ENCODE assay signal across 7 mouse cellular contexts in genomic region chr17:47526856-47527520, GRCm38 (mm10). TPM values are rescaled to one million over a fixed set of nuclear protein-coding genes. Genes with fewer than 3 reads are reported as not detected.
A peak's percentile ranks its signal among the peaks of the same experiment; 100 is the strongest.
DNase-seq lines count a peak whose midpoint lies in the region; ATAC-seq and TF ChIP-seq lines count a peak whose summit lies in the region.

No protein-coding gene starts in this region.

- DNase-seq in lung, embryonic 14.5 days, result no peak
- DNase-seq in lung, adult 18-20 months, result no peak
- no peak for DNase-seq in embryonic facial prominence, embryonic 10.5 days (ENCODE audit: low spot score)
- no peak for DNase-seq in layer of hippocampus, postnatal 36 days
- no peak for DNase-seq in layer of hippocampus, adult 2 months (ENCODE audit: low spot score in 2 of 2)

- H3K27ac ChIP-seq in lung, embryonic 14.5 days (ENCODE audit: low read depth), result peak overlapping the region; percentile 98
- peak overlapping the region; percentile 89 for H3K27ac ChIP-seq in embryonic facial prominence, embryonic 10.5 days (replicated peaks)
- H3K27ac ChIP-seq in liver, embryonic 15.5 days (replicated peaks), result peak overlapping the region; percentile 69
- no peak overlapping the region for H3K27ac ChIP-seq in layer of hippocampus, adult 2 months

- H3K4me1 ChIP-seq in lung, embryonic 14.5 days (ENCODE audit: insufficient read depth), result peaks cover 30% of the 10 kb centered on the region
- peaks cover 54% of the 10 kb centered on the region for H3K4me1 ChIP-seq in embryonic facial prominence, embryonic 10.5 days
- peaks cover 94% of the 10 kb centered on the region for H3K4me1 ChIP-seq in liver, embryonic 15.5 days (replicated peaks)

- 0 out of 2 replicates have a peak, but pooled peaks have one; percentile 15 for ATAC-seq in lung, embryonic 14.5 days (ENCODE audit: insufficient read depth)
- peak; percentile 42 for ATAC-seq in granulocyte monocyte progenitor cell, adult 5-6 weeks (replicated peaks; ENCODE audit: poor library complexity, severe bottlenecking)
- no peak for ATAC-seq in liver, embryonic 15.5 days (ENCODE audit: insufficient read depth)

- whole genome bisulfite sequencing in lung, embryonic 14.5 days, result 75% methylated on average over 17 of the region's 17 CpGs
- 88% methylated on average over 17 of the region's 17 CpGs for WGBS in embryonic facial prominence, embryonic 10.5 days
- 71% methylated on average over 17 of the region's 17 CpGs for WGBS in liver, embryonic 15.5 days (ENCODE audit: insufficient replicate concordance)

- H3K4me3 ChIP-seq in lung, embryonic 14.5 days (ENCODE audit: low read depth, low read length), result no peak overlapping the region
- no peak overlapping the region; the same call in 1 of the 2 replicates for H3K4me3 ChIP-seq in embryonic facial prominence, embryonic 10.5 days
- no peak overlapping the region for H3K4me3 ChIP-seq in liver, embryonic 15.5 days (replicated peaks)
- H3K4me3 ChIP-seq in layer of hippocampus, adult 2 months, result no peak overlapping the region

- no peaks in the 10 kb centered on the region for H3K36me3 ChIP-seq in lung, embryonic 14.5 days (ENCODE audit: insufficient read depth)
- no peaks in the 10 kb centered on the region for H3K36me3 ChIP-seq in embryonic facial prominence, embryonic 10.5 days (replicated peaks)
- H3K36me3 ChIP-seq in liver, embryonic 15.5 days (replicated peaks), result 0 out of 2 replicates have a peak, but pooled peaks cover 3% of the 10 kb centered on the region

- H3K9me3 ChIP-seq in lung, embryonic 14.5 days (ENCODE audit: low read depth, low read length), result no peaks in the 10 kb centered on the region
- no peaks in the 10 kb centered on the region for H3K9me3 ChIP-seq in embryonic facial prominence, embryonic 10.5 days
- H3K9me3 ChIP-seq in liver, embryonic 15.5 days (replicated peaks), result no peaks in the 10 kb centered on the region

- H3K9ac ChIP-seq in lung, embryonic 14.5 days, result peak overlapping the region; percentile 4; the same call in 1 of the 2 replicates
- H3K9ac ChIP-seq in liver, embryonic 15.5 days, result peak overlapping the region; percentile 40; the same call in 1 of the 2 replicates

- no peaks in the 10 kb centered on the region for H3K27me3 ChIP-seq in lung, embryonic 14.5 days (ENCODE audit: insufficient read depth, low read length)
- no peaks in the 10 kb centered on the region for H3K27me3 ChIP-seq in embryonic facial prominence, embryonic 10.5 days (replicated peaks; ENCODE audit: low read depth, poor library complexity, severe bottlenecking)
- no peaks in the 10 kb centered on the region for H3K27me3 ChIP-seq in liver, embryonic 15.5 days

- H3K4me2 ChIP-seq in lung, embryonic 14.5 days, result peak overlapping the region; percentile 15; the same call in 1 of the 2 replicates
- peak overlapping the region; percentile 23 for H3K4me2 ChIP-seq in liver, embryonic 15.5 days

- no peak for TF ChIP-seq CTCF in lung, embryonic 14.5 days (IDR thresholded peaks at IDR 0.05; ENCODE audit: low read depth)
- no peak for TF ChIP-seq CTCF in layer of hippocampus, adult 2 months (conservative IDR thresholded peaks at IDR 0.05)

RNA-seq across cellular contexts. Expression of gene Ccnd3, which starts 22.1 kb away (rescaled TPM):
- 289 and 308 TPM in 2 replicates for polyA plus RNA-seq in lung, embryonic 14.5 days (2014; fragmentation: Nextera tagmentation; extraction: Ambion mirVana)
- polyA plus RNA-seq in embryonic facial prominence, embryonic 10.5 days (2016; fragmentation: Nextera tagmentation; extraction: Ambion mirVana), result 325 and 335 TPM in 2 replicates
- 99.8 and 128 TPM in 2 replicates for total RNA-seq in granulocyte monocyte progenitor cell, adult 5-6 weeks (2014; fragmentation: Nextera tagmentation)
- 35.5 and 35.9 TPM in 2 replicates for total RNA-seq in granulocyte monocyte progenitor cell, adult 5-6 weeks (2017)
- polyA plus RNA-seq in liver, embryonic 15.5 days (2015; fragmentation: Nextera tagmentation; extraction: Ambion mirVana), result 422 and 473 TPM in 2 replicates
- total RNA-seq in layer of hippocampus, postnatal 36 days (2021), result 10 to 100 TPM; 35.2 to 44.3 TPM
- total RNA-seq in layer of hippocampus, adult 2 months (2021), result 10 to 100 TPM; 33.9 to 41.8 TPM

RNA-seq across cellular contexts. Expression of gene Taf8, which starts 24.9 kb away (rescaled TPM):
- 22.1 and 26.8 TPM in 2 replicates for polyA plus RNA-seq in lung, embryonic 14.5 days (2014; fragmentation: Nextera tagmentation; extraction: Ambion mirVana)
- polyA plus RNA-seq in embryonic facial prominence, embryonic 10.5 days (2016; fragmentation: Nextera tagmentation; extraction: Ambion mirVana), result 32.0 and 35.3 TPM in 2 replicates
- 13.9 and 23.8 TPM in 2 replicates for total RNA-seq in granulocyte monocyte progenitor cell, adult 5-6 weeks (2014; fragmentation: Nextera tagmentation)
- 34.7 and 40.9 TPM in 2 replicates for total RNA-seq in granulocyte monocyte progenitor cell, adult 5-6 weeks (2017)
- 14.7 and 15.2 TPM in 2 replicates for polyA plus RNA-seq in liver, embryonic 15.5 days (2015; fragmentation: Nextera tagmentation; extraction: Ambion mirVana)
- 10 to 100 TPM; 20.9 to 22.3 TPM for total RNA-seq in layer of hippocampus, postnatal 36 days (2021)
- total RNA-seq in layer of hippocampus, adult 2 months (2021), result 10 to 100 TPM; 20.5 to 26.2 TPM
